Mouse (Mus musculus) limb, embryonic 11.5 days (tissue): Measurements from ENCODE around the gene Cep95. TPM values are rescaled to one million over a fixed set of nuclear protein-coding genes. Genes with fewer than 3 reads are reported as not detected.
"Not testable (repeated sequence)": the region's sequence is repeated elsewhere in the genome, so short reads cannot be mapped to it uniquely, and the experiment has no call there.

Source experiments
- ATAC-seq: fragments of 200-750 bp; cut with Nextera tagmentation; 2 replicates; pipeline ENCODE4 v1.8.0; 2017; ENCODE audit warnings: low read depth; ENCODE audit not compliant: insufficient number of reproducible peaks, low FRiP score, low TSS enrichment
- DNase-seq: peaks from one replicate; pipeline ENCODE4 v3.0.0-alpha.2; 2015; ENCODE audit warnings: low spot score
- H3K27ac ChIP-seq: fragments of 300-500 bp; sonication (generic); replicated peaks from 2 replicates; pipeline ENCODE4 v1.5.1; 2014; ENCODE audit warnings: low read depth, mild to moderate bottlenecking, low read length
- H3K27me3 ChIP-seq: fragments of 300-500 bp; sonication (generic); 2 replicates; pipeline ENCODE4 v1.6.1; 2014; ENCODE audit warnings: mild to moderate bottlenecking, low read length, mixed read lengths; ENCODE audit not compliant: control insufficient read depth, insufficient read depth
- H3K36me3 ChIP-seq: fragments of 300-500 bp; sonication (generic); 2 replicates; pipeline ENCODE4 v1.6.1; 2014; ENCODE audit warnings: mild to moderate bottlenecking, low read length, moderate library complexity, mixed read lengths; ENCODE audit not compliant: control insufficient read depth, insufficient read depth
- H3K4me1 ChIP-seq: fragments of 300-500 bp; sonication (generic); 2 replicates; pipeline ENCODE4 v1.6.1; 2014; ENCODE audit warnings: low read length, mixed read lengths; ENCODE audit not compliant: control insufficient read depth, insufficient read depth
- H3K4me2 ChIP-seq: fragments of 300-500 bp; sonication (generic); 2 replicates; pipeline ENCODE4 v1.6.1; 2014; ENCODE audit warnings: low read depth, mild to moderate bottlenecking, moderate library complexity; ENCODE audit not compliant: severe bottlenecking
- H3K4me3 ChIP-seq: fragments of 300-500 bp; sonication (generic); 2 replicates; pipeline ENCODE4 v1.5.1; 2014; ENCODE audit warnings: low read depth, low read length
- H3K9ac ChIP-seq: fragments of 300-500 bp; sonication (generic); 2 replicates; pipeline ENCODE4 v1.6.1; 2014; ENCODE audit warnings: mild to moderate bottlenecking, low read length
- H3K9me3 ChIP-seq: fragments of 300-500 bp; sonication (generic); 2 replicates; pipeline ENCODE4 v1.6.1; 2016; ENCODE audit warnings: low read length; ENCODE audit not compliant: control insufficient read depth
- WGBS: fragments of 180-500 bp; shearing (Covaris S2); extraction: QIAGEN DNeasy Blood & Tissue Kit; methylation state at CpG from one replicate; pipeline ENCODE4 v1.1.7; 2014; 5-methylcytosine and 5-hydroxymethylcytosine counted together
- polyA plus RNA-seq: library from polyadenylated mRNA; unstranded; fragments of >200 nt; fragmentation: Nextera tagmentation; extraction: Ambion mirVana; gene quantifications from 2 replicates; pipeline ENCODE4 v1.2.1, GENCODE M21; 2014

Cep95 gene
- 22.5 and 24.5 TPM in 2 replicates for polyA plus RNA-seq

GRCm38 (mm10) chr11:106788775-106789459 lies at the start of gene Cep95, which contains the start of gene Ddx5:
Cep95 (plus strand) TSS chr11:106789252.
Ddx5 (minus strand) TSS chr11:106789185.
- peak; percentile 98 for DNase-seq
- H3K27me3 ChIP-seq = no peaks in the 10 kb centered on the region
- H3K4me1 ChIP-seq = no peaks in the 10 kb centered on the region
- peak within 1 kb of the TSS; percentile 94 for H3K27ac ChIP-seq
- peak within 1 kb of the TSS; percentile 92 for H3K4me3 ChIP-seq
- H3K4me2 ChIP-seq = peak within 1 kb of the TSS; percentile 71
- no peaks in the 10 kb centered on the region for H3K9me3 ChIP-seq
- H3K36me3 ChIP-seq = peaks cover 3% of the 10 kb centered on the region
- under 1% methylated on average over 58 of the region's 58 CpGs for WGBS
- ATAC-seq = peak; percentile 93
- H3K9ac ChIP-seq = peak within 1 kb of the TSS; percentile 100

- H3K4me2 ChIP-seq, H3K9me3 ChIP-seq, H3K9ac ChIP-seq, H3K36me3 ChIP-seq, H3K4me1 ChIP-seq, H3K27me3 ChIP-seq, H3K4me3 ChIP-seq, DNase-seq, ATAC-seq, H3K27ac ChIP-seq: not testable (repeated sequence)
- whole genome bisulfite sequencing = 90% methylated on average over 5 of the region's 8 CpGs
Measured at GRCm38 (mm10) chr11:106740724-106741123, 48.3 kb upstream of the Cep95 start.

- Histone ChIP-seq H3K9ac (no peak overlapping the region), H3K36me3 (no peaks in the 10 kb centered on the region), H3K4me1 (0 out of 2 replicates have a peak, but pooled peaks cover 3% of the 10 kb centered on the region), H3K4me2 (no peak overlapping the region), H3K27ac (no peak overlapping the region), H3K27me3 (no peaks in the 10 kb centered on the region), H3K9me3 (no peaks in the 10 kb centered on the region), H3K4me3 (no peak overlapping the region)
- 72% methylated on average over 6 of the region's 6 CpGs for WGBS
- ATAC-seq (no peak), DNase-seq (no peak)
Measured at GRCm38 (mm10) chr11:106741232-106741631, 47.8 kb upstream of the Cep95 start.

GRCm38 (mm10) chr11:106741826-106742225 lies 47.2 kb upstream of the Cep95 start:
- Histone ChIP-seq H3K4me2 (no peak overlapping the region), H3K9ac (no peak overlapping the region), H3K27me3 (no peaks in the 10 kb centered on the region), H3K27ac (no peak overlapping the region), H3K4me3 (no peak overlapping the region), H3K4me1 (0 out of 2 replicates have a peak, but pooled peaks cover 3% of the 10 kb centered on the region), H3K9me3 (no peaks in the 10 kb centered on the region), H3K36me3 (no peaks in the 10 kb centered on the region)
- ATAC-seq (no peak), DNase-seq (no peak)
- WGBS = 97% methylated on average over 3 of the region's 3 CpGs

- no peaks in the 10 kb centered on the region for H3K27me3 ChIP-seq
- H3K4me3 ChIP-seq = no peak overlapping the region
- H3K36me3 ChIP-seq = no peaks in the 10 kb centered on the region
- no peak overlapping the region for H3K9ac ChIP-seq
- ATAC-seq (no peak), DNase-seq (no peak)
- no peaks in the 10 kb centered on the region for H3K9me3 ChIP-seq
- WGBS = 56% methylated on average over 6 of the region's 6 CpGs
- H3K27ac ChIP-seq = no peak overlapping the region
- H3K4me1 ChIP-seq = no peaks in the 10 kb centered on the region
- H3K4me2 ChIP-seq = no peak overlapping the region
Measured at GRCm38 (mm10) chr11:106742388-106742841, 46.6 kb upstream of the Cep95 start.

- no peak overlapping the region for H3K9ac ChIP-seq
- H3K36me3 ChIP-seq = no peaks in the 10 kb centered on the region
- H3K4me1 ChIP-seq = no peaks in the 10 kb centered on the region
- no peak overlapping the region for H3K27ac ChIP-seq
- WGBS = 92% methylated on average over 5 of the region's 5 CpGs
- no peaks in the 10 kb centered on the region for H3K27me3 ChIP-seq
- no peak overlapping the region for H3K4me2 ChIP-seq
- no peaks in the 10 kb centered on the region for H3K9me3 ChIP-seq
- no peak overlapping the region for H3K4me3 ChIP-seq
- DNase-seq (no peak), ATAC-seq (no peak)
Measured at GRCm38 (mm10) chr11:106744949-106745348, 44.1 kb upstream of the Cep95 start.

- not testable (repeated sequence) for H3K27ac ChIP-seq, H3K9me3 ChIP-seq, H3K4me3 ChIP-seq, ATAC-seq, H3K9ac ChIP-seq, DNase-seq, H3K4me2 ChIP-seq, H3K27me3 ChIP-seq, H3K36me3 ChIP-seq, H3K4me1 ChIP-seq
- 95% methylated on average over 7 of the region's 7 CpGs for WGBS
Measured at GRCm38 (mm10) chr11:106749557-106750120, 39.4 kb upstream of the Cep95 start.

- DNase-seq = no peak
- Histone ChIP-seq H3K4me2 (no peak within 1 kb of the TSS), H3K4me3 (no peak within 1 kb of the TSS), H3K9ac (no peak within 1 kb of the TSS), H3K27me3 (no peaks in the 10 kb centered on the region), H3K9me3 (no peaks in the 10 kb centered on the region), H3K4me1 (no peaks in the 10 kb centered on the region), H3K36me3 (no peaks in the 10 kb centered on the region), H3K27ac (no peak within 1 kb of the TSS)
- no peak for ATAC-seq
- 91% methylated on average over 13 of the region's 13 CpGs for WGBS
Measured at GRCm38 (mm10) chr11:106750121-106750751, 38.8 kb upstream of the Cep95 start, which contains the start of gene Pecam1. Pecam1 (minus strand) TSS chr11:106750628.
